Mouse (Mus musculus): ENCODE data around the gene Ankfy1.

Ankfy1 gene

DNA sequence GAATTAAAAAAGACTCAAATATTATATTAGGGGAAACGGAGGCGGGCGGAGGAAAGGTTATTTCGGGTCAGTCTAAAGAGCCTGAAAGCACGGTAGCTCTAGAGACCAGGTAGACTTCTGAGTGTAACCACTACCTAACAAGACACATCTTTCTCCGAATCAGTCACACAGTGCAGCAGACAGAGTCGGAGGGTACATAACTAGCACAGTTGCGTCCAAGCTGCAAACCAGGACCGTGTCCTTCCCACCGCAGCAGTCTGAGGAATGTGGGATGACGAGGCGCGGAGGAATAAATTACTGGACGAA, 105.3 kb downstream of the Ankfy1 start:
- DNase-seq (ENCODE audit: low spot score in 2 of 2): no peak

DNA sequence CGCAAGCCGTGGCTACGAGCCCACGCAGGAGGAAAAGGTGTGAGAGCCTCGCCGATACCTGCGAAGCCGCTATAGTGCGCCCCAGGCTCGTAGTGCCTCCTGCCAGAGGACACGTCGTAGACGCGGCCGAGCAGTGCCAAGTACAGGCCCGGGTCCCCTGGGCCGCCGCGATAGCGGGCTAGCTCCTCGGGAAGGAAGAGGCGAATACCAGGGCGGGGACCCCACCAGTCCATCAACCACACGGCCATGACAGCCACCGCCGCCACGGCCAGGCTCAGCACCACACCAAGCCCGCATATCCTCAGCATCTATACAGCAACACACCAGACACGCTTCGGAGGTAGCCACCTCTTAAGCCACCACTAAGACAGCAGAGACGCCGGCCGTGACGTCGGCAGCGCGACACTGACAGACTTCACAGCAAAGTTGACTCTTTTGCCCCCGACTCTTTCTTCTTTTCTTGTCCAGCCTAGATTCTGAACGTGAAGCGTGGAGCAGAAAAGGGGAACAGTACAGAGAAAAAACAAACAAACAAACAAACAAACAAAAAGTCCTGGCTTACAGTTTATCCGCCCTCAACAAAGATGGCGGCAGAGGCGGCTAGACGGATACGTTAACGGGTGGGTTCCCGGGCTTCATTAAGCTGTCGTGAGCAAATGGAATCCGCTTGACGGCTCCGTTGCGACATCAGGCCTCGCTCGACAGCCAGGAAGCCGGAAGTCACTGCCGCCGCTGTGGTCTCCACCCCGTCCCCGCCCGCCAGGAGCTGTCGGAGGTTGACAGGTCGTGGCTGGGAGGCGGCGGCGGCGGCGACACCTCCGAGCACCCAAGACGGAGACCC, 105.9 kb downstream of the Ankfy1 start, which contains the start of the genes Cyb5d2 and Zzef1:
Cyb5d2 (minus strand) TSS at position 688 of the 841 bp plus-strand sequence.
Zzef1 (plus strand) TSS at position 772 of the 841 bp plus-strand sequence.
- peak; percentile 95 to 97 for DNase-seq (ENCODE audit: low spot score in 2 of 2)

DNA sequence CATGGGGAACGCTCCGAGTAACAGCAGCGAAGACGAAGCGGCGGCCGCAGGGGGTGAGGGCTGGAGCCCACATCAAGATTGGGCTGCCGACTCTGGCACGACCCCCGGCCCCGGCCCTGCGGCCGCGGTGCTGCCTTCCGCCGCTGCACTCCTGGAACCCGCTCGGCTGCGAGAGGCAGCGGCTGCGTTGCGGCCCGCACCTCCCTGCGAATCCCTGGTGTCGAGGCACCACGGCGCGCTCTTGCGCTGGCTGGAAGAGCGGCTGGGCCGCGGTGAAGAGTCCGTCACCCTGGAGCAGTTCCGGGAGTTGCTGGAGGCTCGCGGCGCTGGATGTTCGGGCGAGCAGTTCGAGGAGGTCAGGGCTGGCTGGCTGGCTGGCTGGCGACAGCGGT, 106.5 kb downstream of the Ankfy1 start:
- DNase-seq (ENCODE audit: low spot score in 2 of 2): peak in 1 of 2 experiments; percentile 31

GRCm38 (mm10) chr11:72796773-72797338, 107.0 kb downstream of the Ankfy1 start:
- peak in 1 of 2 experiments; percentile 11 for DNase-seq (ENCODE audit: low spot score in 2 of 2)

DNA sequence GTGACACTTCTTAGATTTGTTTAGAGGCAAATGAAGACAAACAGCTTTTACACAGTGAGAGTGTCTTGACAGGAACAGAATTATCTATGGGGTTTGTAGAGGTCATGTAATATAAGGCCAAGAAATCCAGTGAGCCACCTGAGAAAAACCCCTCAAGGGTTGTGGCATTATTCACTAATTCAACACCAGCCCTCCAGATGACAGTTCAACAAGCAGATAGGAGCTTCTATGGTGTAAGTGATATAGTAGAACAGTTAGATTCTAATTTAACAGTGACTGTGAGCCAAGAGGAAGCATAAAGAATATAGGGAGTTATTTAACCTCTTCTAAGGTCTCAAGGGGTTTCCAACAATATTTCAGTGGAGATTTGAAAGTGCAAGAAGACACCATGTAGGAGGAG, 108.3 kb downstream of the Ankfy1 start:
- DNase-seq (ENCODE audit: low spot score in 2 of 2): no peak

- DNase-seq (ENCODE audit: low spot score in 2 of 2): no peak
Measured at GRCm38 (mm10) chr11:72801182-72801581, 111.4 kb downstream of the Ankfy1 start.

- no peak for DNase-seq (ENCODE audit: low spot score in 2 of 2)
Measured at GRCm38 (mm10) chr11:72803038-72803437, 113.2 kb downstream of the Ankfy1 start.

DNA sequence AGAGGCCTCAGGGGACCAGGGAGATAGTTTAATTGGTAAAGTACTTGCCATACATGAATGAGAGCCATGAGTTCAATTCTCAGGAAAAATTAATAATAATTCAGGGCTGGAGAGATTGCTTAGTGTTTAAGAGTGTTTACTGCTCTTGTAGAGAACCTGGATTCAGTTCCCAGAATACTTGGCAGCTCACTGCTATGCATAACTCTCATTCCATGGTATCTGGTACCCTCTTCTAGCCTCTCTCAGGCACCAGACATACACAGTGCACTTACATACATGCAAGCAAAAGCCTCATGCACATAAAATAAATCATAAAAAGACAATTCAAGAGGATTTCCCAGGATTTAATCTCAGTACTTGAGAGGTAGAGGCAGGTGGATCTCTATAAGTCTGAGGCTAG, 114.8 kb downstream of the Ankfy1 start:
- DNase-seq (ENCODE audit: low spot score in 2 of 2): no peak

- DNase-seq (ENCODE audit: low spot score in 2 of 2): no peak
Measured at GRCm38 (mm10) chr11:72805232-72805631, 115.4 kb downstream of the Ankfy1 start.

GRCm38 (mm10) chr11:72806556-72806955, 116.8 kb downstream of the Ankfy1 start:
- peak in 1 of 2 experiments; percentile 18 for DNase-seq (ENCODE audit: low spot score in 2 of 2)

- no peak for DNase-seq (ENCODE audit: low spot score in 2 of 2)
Measured at GRCm38 (mm10) chr11:72807992-72808391, 118.2 kb downstream of the Ankfy1 start.

- peak in 1 of 2 experiments; percentile 12 for DNase-seq (ENCODE audit: low spot score in 2 of 2)
Measured at GRCm38 (mm10) chr11:72813687-72814086, 123.9 kb downstream of the Ankfy1 start.

DNA sequence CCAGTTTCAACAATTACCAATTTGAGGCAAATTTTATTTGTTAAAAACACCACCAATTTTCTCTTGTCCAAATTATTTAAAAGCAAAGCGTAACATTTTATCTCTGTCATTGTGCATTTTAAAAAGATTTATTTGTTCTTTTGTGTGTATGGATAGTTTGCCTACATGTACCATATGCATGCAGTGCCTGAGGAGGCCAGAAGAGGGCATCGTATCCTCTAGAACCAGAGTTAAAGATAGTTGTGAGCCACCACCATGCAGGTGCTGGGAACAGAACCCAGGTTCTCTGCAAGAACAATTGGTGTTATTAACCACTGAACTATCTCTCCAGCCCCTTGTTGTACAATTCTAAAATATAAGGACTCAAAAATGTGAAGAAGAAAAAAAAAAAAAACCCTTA, 124.4 kb downstream of the Ankfy1 start:
- no peak for DNase-seq (ENCODE audit: low spot score in 2 of 2)

GRCm38 (mm10) chr11:72816859-72817258, 127.1 kb downstream of the Ankfy1 start:
- no peak for DNase-seq (ENCODE audit: low spot score in 2 of 2)

DNA sequence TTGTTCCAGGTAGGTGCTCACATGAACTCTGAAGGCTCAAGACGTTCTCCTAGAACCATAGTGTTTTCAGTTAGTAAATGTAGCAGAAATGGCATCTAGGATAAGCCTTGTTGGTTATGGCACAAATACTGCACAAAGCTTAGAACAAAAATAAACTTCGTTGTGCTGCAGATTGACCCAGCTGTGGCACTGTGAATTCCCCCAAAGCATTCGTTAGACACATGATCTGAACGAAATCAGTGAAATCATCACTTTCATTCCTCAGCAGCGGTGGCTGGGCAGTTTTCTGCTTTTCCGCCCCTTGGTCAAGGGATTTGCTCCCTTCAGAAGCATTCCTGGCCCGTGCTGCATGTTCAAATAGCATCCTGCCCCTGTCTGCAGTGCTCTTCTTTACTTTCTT, 128.3 kb downstream of the Ankfy1 start:
- DNase-seq (ENCODE audit: low spot score in 2 of 2): no peak

GRCm38 (mm10) chr11:72821041-72821440, 131.2 kb downstream of the Ankfy1 start:
- DNase-seq (ENCODE audit: low spot score in 2 of 2): no peak

Measured in right cerebral cortex, adult 2 months (tissue).